ENCODE assay signal across 9 mouse cellular contexts in the genomic region with DNA sequence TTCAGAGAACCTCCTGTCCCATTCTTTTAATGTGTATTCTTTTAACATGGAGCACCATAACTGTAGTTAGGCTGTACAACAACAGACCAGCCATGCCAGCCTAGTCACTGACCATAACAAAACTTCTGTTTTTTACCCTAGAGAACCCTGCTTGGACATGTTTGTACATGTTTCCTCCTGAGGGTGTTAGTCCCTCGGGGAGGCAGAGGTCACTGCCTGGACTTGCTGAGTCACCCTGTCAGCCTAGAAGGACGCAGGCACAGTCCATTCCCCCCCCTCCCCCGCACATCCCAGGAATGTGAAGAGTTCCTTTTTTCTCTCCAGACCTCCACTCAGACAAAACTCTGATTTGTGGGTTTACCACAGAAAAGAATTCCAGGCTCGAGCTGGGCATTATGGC. TPM values are rescaled to one million over a fixed set of nuclear protein-coding genes. Genes with fewer than 3 reads are reported as not detected.
DNase-seq lines count a peak whose midpoint lies in the region; TF ChIP-seq lines count a peak whose summit lies in the region.
"Had no signal": no experiment of that assay in that cellular context is flagged by ENCODE, and none has a peak within 500 bp of the region (broad histone marks: within the 10 kb centered on the region; RNA-seq: fewer than 3 reads in every experiment).

No protein-coding gene starts in this region.

- TF ChIP-seq CTCF in left cerebral cortex, adult 2 months (IDR thresholded peaks at IDR 0.05), result no peak

- no peak overlapping the region for H3K27ac ChIP-seq in left cerebral cortex, adult 2 months
- H3K27ac ChIP-seq: neural tube, embryonic 12.5 days had no signal

- intact Hi-C loops in left cerebral cortex, adult 2 months (cut with DNase I), result no loop called here
- intact Hi-C loops in left cerebral cortex, postnatal 25 days (cut with DNase I), result no loop called here

- peak; percentile 62 for DNase-seq in testis, postnatal 10 days (ENCODE audit: low spot score)
- no peak for DNase-seq in testis, postnatal 14 days (ENCODE audit: low spot score)
- peak; percentile 46 for DNase-seq in forelimb bud, embryonic 11.5 days (ENCODE audit: low read depth, low spot score)
- DNase-seq in kidney, adult 8-10 months, result peak; percentile 78 to 79
- DNase-seq in lung, postnatal 25 days (ENCODE audit: low spot score), result peak; percentile 59
- no peak for DNase-seq in left cerebral cortex, adult 2 months (ENCODE audit: extremely low spot score in 1 of 2, low spot score in 2 of 2)
- DNase-seq in spleen, adult 18-20 months, result no peak
- DNase-seq in left cerebral cortex, postnatal 25 days (ENCODE audit: low spot score in 2 of 2), result no peak

- no peak overlapping the region for H3K4me3 ChIP-seq in left cerebral cortex, adult 2 months
- H3K4me3 ChIP-seq: neural tube, embryonic 12.5 days had no signal

RNA-seq across cellular contexts. Expression of a gene that starts 7.0 kb away (rescaled TPM):
- total RNA-seq in left cerebral cortex, adult 2 months (2021), result 10 to 100 TPM; 58.7 to 65.5 TPM
- 10 to 100 TPM; 53.4 to 57.5 TPM for total RNA-seq in left cerebral cortex, postnatal 25 days (2021)

RNA-seq across cellular contexts. Expression of a gene that starts 28.6 kb away (rescaled TPM):
- total RNA-seq in left cerebral cortex, adult 2 months (2021), result 10 to 100 TPM; 27.7 to 28.8 TPM
- total RNA-seq in left cerebral cortex, postnatal 25 days (2021), result 10 to 100 TPM; 31.0 to 31.3 TPM

Comparison
In these comparisons a context has a peak if more than half of its experiments do, and no peak if none do; other contexts are left out.
1. DNase-seq: peak in testis, postnatal 10 days (single experiment), forelimb bud, embryonic 11.5 days (single experiment), kidney, adult 8-10 months (2 of 2) and lung, postnatal 25 days (single experiment); none in testis, postnatal 14 days (single experiment), left cerebral cortex, adult 2 months (0 of 2), spleen, adult 18-20 months (0 of 2) and left cerebral cortex, postnatal 25 days (0 of 2).